Mouse (Mus musculus): ENCODE results near the gene Vmn1r2.
"Not testable (repeated sequence)": the region's sequence is repeated elsewhere in the genome, so short reads cannot be mapped to it uniquely, and the experiment has no call there.

Gene Vmn1r2

DNA sequence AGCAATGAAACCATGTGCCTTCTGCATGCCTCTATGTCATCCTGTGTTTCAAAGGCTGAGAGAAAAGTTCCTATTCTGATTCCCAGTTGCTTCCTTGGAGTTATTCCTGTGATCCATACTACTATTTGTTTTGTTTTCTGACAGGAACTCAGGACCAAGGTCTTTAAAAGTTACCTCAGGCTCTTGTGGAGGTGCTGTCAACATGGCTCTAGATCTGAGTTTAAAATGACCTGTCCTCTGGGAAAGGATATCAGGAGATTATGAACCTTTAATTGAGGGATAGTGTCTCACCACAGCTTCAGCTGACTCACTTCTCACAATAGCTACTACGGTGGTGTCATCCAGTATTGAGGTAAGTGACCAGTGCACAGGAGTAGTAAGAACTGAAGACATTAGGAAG, at the start of gene Vmn1r2:
Gene Vmn1r2 (plus strand): TSS at position 301 of the 400 bp plus-strand sequence.
- DNase-seq (ENCODE audit: low read depth in 1 of 2, low spot score in 2 of 2), result not testable (repeated sequence)

DNA sequence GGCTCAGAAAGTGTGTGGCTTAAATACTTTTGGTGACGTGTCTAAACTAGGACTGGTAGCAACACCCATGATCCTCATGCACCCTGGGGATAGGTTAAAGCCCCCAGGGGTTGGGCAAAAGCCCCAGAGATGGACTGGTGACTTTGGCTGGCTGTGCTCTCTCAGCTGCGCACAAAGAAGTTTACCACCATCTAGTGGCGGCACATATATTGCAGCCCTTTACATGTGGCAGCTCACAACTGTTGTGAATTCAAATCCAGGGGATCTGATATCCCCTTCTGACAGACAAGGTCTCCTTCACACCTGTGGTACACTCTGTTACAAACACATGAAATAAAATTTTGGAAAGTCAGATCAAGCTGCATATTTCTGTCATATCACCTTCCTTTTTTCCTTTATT, 19.2 kb upstream of the Vmn1r2 start:
- DNase-seq (ENCODE audit: low read depth in 1 of 2, low spot score in 2 of 2), result not testable (repeated sequence)

DNA sequence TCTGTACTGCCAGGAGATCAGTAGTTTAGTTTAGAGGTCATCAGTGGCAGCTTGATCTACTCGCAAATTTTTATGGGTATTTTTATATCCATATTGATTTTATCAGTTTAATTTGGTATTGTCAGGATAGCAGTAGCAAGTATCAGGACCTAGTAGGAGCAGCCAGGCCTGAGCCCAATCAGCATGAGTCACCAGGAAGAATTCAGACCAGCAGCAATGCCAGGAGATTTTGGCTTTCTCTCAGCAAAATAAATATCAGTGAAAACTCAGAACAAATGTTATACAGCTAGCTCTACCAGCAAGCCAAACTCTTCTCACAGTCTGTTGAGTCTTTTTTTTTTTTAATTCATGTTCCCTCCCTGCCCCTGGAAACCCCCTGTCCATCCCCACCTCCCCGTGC, 13.8 kb upstream of the Vmn1r2 start:
- DNase-seq (ENCODE audit: low read depth in 1 of 2, low spot score in 2 of 2), result not testable (repeated sequence)

DNA sequence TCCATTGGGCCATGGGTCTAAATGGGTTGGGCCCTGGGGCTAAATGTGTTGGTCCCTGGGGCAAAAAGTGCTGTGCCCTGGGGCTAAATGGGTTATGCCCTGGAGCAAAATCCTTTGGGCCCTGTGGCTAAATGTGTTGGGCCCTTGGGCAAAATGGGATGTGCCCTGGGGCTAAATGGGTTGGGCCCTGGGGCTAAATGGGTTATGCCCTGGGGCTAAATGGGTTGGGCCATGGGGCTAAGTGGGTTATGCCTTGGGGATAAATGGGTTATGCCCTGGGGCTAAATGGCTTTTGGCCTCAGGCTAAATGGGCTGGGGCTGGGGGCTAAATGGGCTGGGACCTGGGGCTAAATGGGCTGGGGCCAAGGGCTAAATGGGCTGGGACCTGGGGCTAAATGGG, 2.7 kb upstream of the Vmn1r2 start:
- not testable (repeated sequence) for DNase-seq (ENCODE audit: low read depth in 1 of 2, low spot score in 2 of 2)

DNA sequence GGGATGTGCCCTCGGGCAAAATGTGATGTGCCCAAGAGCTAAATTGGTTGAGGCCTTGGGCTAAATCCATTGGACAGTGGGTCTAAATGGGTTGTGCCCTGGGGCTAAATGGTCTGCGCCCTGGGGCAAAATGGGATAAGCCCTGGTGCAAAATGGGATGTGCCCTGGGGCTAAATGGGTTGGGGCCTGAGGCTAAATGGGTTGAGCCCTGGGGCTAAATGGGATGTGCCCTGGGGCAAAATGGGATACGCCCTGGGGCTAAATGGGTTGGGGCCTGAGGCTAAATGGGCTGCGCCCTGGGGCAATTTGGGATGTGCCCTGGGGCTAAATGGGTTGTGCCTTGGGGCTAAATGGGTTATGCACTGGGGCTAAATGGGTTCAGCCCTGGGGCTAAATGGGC, 2.1 kb upstream of the Vmn1r2 start:
- no peak for DNase-seq (ENCODE audit: low read depth in 1 of 2, low spot score in 2 of 2)

DNA sequence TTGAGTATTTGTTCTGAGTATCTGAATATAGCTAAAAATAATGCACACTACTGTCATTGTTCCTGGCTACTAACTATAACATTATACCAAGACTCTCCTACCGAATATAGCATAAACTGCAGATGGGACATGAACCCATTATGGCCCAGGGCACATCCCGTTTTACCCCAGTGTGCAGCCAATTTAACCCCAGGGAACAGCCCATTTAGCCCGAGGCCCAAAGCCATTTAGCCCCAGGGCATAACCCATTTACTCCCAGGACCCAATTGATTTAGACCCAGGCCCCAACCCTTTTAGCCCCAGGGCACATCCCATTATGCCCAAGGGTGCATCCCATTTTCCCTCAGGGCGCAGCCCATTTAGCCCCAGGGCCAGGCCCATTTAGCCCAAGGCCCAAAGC, 7.5 kb downstream of the Vmn1r2 start:
- DNase-seq (ENCODE audit: low read depth in 1 of 2, low spot score in 2 of 2), result not testable (repeated sequence)

DNA sequence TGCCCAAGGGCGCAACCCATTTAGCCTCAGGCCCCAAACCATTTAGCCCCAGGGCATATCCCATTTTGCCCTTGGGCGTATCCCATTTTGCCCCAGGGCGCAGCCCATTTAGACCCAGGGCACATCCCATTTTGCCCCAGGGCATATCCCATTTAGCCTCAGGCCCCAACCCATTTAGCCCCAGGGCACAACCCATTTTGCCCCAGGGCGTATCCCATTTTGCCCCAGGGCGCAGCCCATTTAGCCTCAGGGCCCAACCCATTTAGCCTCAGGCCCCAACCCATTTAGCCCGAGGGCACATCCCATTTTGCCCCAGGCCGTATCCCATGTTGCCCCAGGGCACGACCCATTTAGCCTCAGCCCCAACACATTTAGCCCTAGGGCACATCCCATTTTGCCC, 8.6 kb downstream of the Vmn1r2 start:
- DNase-seq (ENCODE audit: low read depth in 1 of 2, low spot score in 2 of 2), result not testable (repeated sequence)

DNA sequence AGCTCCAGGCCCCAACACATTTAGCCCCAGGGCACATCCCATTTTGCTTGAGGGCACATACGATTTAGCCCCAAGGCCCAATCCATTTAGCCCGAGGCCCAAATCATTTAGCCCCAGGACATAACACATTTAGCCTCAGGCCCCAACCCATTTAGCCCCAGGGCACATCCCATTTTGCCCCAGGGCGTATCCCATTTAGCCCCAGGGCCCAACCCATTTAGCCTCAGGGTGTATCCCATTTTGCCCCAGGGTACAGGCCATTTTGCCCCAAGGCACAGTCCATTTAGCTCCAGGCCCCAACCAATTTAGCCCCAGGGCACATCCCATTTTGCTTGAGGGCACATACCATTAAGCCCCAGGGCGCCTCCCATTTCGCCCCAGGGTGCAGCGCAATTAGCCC, 9.1 kb downstream of the Vmn1r2 start:
- not testable (repeated sequence) for DNase-seq (ENCODE audit: low read depth in 1 of 2, low spot score in 2 of 2)

DNA sequence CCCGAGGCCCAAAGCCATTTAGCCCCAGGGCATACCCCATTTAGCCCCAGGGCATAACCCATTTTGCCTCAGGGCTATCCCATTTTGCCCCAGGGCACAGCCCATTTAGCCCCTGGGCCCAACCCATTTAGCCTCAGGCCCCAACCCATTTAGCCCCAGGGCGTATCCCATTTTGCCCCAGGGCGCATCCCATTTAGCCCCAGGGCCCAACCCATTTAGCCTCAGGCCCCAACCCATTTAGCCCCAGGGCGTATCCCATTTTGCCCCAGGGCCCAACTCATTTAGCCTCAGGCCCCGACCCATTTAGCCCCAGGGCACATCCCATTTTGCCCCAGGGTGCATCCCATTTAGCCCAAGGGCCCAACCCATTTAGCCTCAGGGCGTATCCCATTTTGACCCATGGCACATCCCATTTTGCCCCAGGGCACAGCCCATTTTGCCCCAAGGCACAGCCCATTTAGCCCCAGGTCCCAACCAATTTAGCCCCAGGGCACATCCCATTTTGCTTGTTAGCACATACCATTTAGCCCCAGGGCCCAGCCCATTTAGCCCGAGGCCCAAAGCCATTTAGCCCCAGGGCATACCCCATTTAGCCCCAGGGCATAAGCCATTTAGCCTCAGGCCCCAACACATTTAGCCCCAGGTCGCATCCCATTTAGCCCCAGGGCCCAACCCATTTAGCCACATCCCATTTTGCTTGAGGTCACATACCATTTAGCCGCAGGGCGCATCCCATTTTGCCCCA, 9.8 kb downstream of the Vmn1r2 start:
- not testable (repeated sequence) for DNase-seq (ENCODE audit: low read depth in 1 of 2, low spot score in 2 of 2)

DNA sequence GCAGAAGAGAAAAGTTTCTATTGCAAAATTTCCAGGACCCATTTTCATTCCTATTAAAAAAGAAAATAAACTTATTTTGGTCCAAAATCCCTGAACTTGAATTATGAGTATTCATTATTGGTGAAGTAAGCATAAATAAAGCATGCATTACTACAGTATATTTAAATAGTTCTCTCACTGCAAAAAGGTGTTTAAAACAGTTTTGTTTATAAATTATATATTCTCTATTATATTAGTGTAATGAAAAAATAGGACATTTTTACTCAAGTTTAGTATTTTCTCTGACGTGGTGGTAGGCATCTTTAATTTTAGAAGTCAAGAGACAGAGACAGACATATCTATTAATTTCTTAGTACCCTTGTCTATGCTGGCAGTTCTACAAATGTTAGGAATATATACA, 18.1 kb downstream of the Vmn1r2 start, which contains the start of gene Vmn1r3:
Gene Vmn1r3 (minus strand): TSS at position 101 of the 400 bp plus-strand sequence.
- DNase-seq (ENCODE audit: low read depth in 1 of 2, low spot score in 2 of 2), result not testable (repeated sequence)

DNA sequence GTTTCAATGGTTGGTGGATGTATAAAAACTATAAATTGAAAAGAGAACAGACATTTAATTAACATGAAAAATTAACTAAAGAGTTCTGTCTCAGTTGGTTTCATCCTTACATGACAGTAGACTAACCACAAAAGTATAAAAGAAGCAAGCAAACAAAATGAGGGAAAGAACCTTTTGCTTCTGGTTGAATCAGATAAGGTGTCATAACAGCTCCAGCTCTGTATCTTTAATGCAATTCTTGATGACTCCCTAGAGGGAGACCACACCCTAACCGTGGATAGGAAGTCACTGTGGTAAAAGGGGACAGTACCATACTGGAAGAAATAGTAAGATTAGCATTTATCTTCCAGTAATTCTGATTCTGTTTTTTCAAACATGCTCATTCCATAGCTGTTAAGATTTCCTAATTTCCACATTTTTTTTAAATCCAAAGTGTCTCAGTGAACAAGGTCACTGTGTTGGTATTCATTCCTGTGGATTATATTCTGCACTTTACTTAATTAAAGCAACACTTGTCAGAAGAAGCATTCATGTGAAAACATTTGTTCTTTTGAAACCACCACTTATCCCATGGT, 42.6 kb downstream of the Vmn1r2 start:
- DNase-seq (ENCODE audit: low read depth in 1 of 2, low spot score in 2 of 2), result not testable (repeated sequence)

DNA sequence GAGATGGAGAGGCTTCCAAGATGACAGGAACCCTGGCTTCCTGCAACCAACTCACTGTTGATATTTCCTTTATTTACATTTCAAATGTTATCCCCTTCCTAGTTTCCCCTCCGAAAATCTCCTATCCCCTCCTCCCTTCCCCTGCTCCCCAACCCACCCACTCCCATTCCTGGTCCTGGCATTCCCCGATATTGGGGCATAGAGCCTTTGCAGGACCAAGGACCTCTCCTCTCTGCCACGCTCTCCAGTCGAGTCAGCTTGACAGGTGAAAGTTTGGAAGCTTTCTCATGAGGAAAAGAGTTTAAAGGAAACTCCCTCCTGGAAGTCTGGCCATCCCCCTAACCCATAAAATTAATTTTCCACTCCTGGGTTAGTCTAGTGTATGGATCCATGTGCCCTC, 46.2 kb downstream of the Vmn1r2 start:
- not testable (repeated sequence) for DNase-seq (ENCODE audit: low read depth in 1 of 2, low spot score in 2 of 2)

DNA sequence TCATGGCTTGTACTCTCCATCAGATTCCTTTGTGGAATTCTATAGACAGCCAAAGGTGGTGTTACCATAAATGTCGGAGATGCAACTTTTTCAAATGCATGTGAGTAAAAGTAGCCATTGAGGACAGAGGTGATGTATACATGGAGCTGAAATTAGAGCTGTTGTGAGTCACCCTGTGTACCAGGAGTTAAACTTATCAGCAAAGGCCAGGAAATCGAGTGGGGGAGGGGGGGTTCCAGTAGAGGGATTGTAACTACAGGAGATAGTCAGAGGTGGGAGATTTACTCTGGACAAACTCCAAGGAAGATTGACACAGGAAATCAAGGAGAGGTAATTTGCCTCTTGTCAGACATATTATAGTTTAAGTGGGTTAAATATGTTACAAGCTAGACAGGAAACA, 49.3 kb downstream of the Vmn1r2 start:
- DNase-seq (ENCODE audit: low read depth in 1 of 2, low spot score in 2 of 2), result not testable (repeated sequence)
